Mouse (Mus musculus): Measurements from ENCODE around the gene AC124502.3. TPM values are rescaled to one million over a fixed set of nuclear protein-coding genes. Genes with fewer than 3 reads are reported as not detected.

AC124502.3 gene
- polyA plus RNA-seq, 1 experiment from 2014 or later, result 1.2 TPM

DNA sequence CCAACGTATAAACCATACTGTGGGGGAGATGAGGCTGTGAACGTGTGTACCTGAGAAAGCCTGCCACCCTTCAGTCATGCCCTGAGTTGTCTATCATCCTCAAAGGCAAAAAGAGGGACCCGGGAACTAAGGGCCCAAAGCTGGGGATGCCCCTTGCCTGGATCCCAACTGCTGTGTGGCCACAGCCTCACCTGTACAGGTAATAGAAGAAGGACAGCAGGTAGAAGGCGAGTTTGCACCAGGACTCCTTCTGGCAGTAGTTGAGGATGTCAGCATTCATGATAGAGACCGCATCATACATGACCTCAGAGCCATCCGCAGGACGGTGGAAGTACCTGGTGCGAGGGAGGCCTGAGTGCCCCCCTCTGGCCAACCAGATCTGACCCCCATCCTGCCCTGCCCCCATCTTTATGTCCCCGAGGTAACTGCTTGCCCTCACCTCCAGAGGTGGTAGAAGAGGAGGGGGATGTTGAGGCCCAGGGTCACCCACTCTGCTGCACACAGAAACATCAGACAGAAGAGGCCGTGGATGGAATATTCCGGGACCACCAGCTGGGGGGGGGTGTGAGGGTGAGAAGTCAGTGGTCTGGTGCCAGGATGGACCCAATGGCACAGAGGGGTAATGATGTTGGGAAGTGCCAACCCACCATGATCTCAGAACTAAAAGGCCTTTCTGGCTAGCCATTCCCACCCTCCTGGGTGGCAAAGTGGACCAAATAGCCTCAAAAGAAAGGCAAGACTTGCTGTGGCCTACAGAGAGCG, 55.0 kb downstream of the AC124502.3 start:
- Histone ChIP-seq H3K9ac (ENCODE audit: low read length) (no peak overlapping the region), H3K36me3 (ENCODE audit: control insufficient read depth, insufficient read depth, low read length) (peaks cover 36% of the 10 kb centered on the region), H3K9me3 (replicated peaks; ENCODE audit: control insufficient read depth, low read length) (no peaks in the 10 kb centered on the region), H3K4me2 (ENCODE audit: low read length) (peak overlapping the region; percentile 93), H3K27ac (ENCODE audit: low read depth, low read length) (no peak overlapping the region), H3K27me3 (replicated peaks; ENCODE audit: control insufficient read depth, insufficient read depth, low read length) (no peaks in the 10 kb centered on the region), H3K4me3 (ENCODE audit: low read depth, low read length) (0 out of 2 replicates have a peak overlapping the region, but pooled peaks have one; percentile 80), H3K4me1 (ENCODE audit: control insufficient read depth, insufficient read depth, low read length) (peaks cover 44% of the 10 kb centered on the region)
- ATAC-seq (no peak), DNase-seq (ENCODE audit: low spot score) (no peak)
- whole genome bisulfite sequencing, result 75% methylated on average over 12 of the region's 12 CpGs

DNA sequence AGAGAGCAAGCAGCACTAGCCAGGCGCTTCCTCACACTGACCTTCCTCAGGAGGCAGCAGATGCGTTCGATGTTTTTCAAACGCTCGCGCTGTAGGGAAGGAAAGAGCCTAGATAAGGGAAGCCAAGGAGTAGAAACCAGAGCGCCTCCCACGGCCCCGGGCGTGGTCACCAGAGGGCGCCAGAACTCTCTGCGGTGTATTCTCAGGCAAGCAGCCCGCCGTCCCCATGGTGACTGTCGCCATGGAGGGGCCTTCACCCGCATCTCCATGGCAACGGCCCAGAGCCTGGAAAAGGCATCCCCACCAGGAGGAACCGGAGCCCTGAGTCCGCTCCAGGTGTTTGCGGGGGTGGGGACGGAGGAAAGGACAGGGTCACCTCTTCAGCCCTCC, 55.5 kb downstream of the AC124502.3 start:
- peak; percentile 79 for ATAC-seq
- H3K36me3 ChIP-seq (ENCODE audit: control insufficient read depth, insufficient read depth, low read length), result peaks cover 36% of the 10 kb centered on the region
- H3K9me3 ChIP-seq (replicated peaks; ENCODE audit: control insufficient read depth, low read length), result no peaks in the 10 kb centered on the region
- H3K27me3 ChIP-seq (replicated peaks; ENCODE audit: control insufficient read depth, insufficient read depth, low read length), result no peaks in the 10 kb centered on the region
- peak overlapping the region; percentile 91 for H3K27ac ChIP-seq (ENCODE audit: low read depth, low read length)
- peaks cover 43% of the 10 kb centered on the region for H3K4me1 ChIP-seq (ENCODE audit: control insufficient read depth, insufficient read depth, low read length)
- WGBS, result 0% methylated on average over 21 of the region's 21 CpGs
- peak overlapping the region; percentile 93 for H3K4me2 ChIP-seq (ENCODE audit: low read length)
- DNase-seq (ENCODE audit: low spot score), result peak; percentile 98
- peak overlapping the region; percentile 96 for H3K9ac ChIP-seq (ENCODE audit: low read length)
- H3K4me3 ChIP-seq (ENCODE audit: low read depth, low read length), result peak overlapping the region; percentile 80

DNA sequence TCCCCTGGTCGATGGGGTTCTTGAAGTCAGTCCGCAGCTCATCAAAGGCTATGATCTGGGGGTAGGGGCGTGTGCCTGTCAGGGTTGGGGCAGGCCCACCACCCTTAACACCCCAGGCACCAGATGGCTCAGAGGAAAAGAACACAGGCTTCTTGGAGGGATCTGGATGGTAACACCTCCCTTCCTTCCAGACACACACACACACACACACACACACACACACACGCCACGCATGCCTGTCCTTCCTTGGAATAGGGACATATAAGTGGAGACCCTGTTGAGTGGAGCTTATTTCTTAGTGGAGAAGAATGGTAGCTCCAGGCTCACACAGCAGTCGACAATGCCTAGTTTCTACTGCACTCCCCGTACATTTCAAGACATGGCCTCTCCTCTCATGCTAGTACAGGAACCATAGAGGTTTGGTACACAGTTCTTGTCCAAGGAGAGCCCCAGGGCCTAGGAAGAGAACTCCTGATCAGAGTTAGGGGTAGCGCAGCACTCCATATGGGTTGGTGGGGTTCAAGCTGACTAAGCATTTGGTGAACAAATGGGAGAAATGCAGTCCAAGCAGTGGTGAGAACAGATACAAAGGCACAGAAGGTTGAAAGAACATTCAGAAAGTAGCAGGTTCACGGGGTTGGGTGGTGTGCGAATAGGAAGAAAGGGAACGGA, 56.2 kb downstream of the AC124502.3 start:
- H3K4me2 ChIP-seq (ENCODE audit: low read length), result peak overlapping the region; percentile 93
- no peaks in the 10 kb centered on the region for H3K27me3 ChIP-seq (replicated peaks; ENCODE audit: control insufficient read depth, insufficient read depth, low read length)
- no peaks in the 10 kb centered on the region for H3K9me3 ChIP-seq (replicated peaks; ENCODE audit: control insufficient read depth, low read length)
- H3K36me3 ChIP-seq (ENCODE audit: control insufficient read depth, insufficient read depth, low read length), result peaks cover 43% of the 10 kb centered on the region
- peak overlapping the region; percentile 91 for H3K27ac ChIP-seq (ENCODE audit: low read depth, low read length)
- 29% methylated on average over 11 of the region's 11 CpGs for WGBS
- peak overlapping the region; percentile 96 for H3K9ac ChIP-seq (ENCODE audit: low read length)
- peak overlapping the region; percentile 80 for H3K4me3 ChIP-seq (ENCODE audit: low read depth, low read length)
- peaks cover 42% of the 10 kb centered on the region for H3K4me1 ChIP-seq (ENCODE audit: control insufficient read depth, insufficient read depth, low read length)
- ATAC-seq (no peak; the same call in 1 of the 2 replicates), DNase-seq (ENCODE audit: low spot score) (no peak)

DNA sequence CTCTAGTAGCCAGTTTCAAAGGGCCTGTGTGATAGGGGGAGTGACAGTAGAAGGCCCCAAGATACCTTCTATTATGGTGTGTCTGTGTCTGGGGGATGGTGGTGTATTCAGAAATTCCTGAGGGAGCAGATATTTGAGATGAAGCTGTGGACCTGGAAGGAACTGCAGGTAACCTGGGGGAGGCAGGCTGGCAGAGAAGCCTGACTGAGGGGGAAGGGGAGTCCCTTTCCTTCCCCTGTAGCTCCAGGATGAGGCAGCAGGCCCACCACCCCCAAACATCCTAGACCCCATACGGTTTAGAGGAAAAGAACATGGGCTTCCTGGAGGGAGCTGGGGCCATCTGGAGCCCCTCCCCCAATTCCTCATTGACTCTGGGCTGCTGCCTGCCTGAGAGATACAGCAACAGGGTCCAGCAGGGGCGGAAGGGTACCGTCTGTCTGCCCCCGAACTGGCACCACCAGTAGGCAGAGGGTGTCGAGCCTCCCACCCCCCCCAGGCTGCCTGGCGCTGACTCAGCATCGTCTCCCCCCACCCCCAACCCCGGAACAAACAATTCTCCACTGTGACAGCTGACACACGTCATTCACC, 57.3 kb downstream of the AC124502.3 start:
- H3K36me3 ChIP-seq (ENCODE audit: control insufficient read depth, insufficient read depth, low read length), result peaks cover 46% of the 10 kb centered on the region
- peak overlapping the region; percentile 91 for H3K27ac ChIP-seq (ENCODE audit: low read depth, low read length)
- H3K9me3 ChIP-seq (replicated peaks; ENCODE audit: control insufficient read depth, low read length), result no peaks in the 10 kb centered on the region

DNA sequence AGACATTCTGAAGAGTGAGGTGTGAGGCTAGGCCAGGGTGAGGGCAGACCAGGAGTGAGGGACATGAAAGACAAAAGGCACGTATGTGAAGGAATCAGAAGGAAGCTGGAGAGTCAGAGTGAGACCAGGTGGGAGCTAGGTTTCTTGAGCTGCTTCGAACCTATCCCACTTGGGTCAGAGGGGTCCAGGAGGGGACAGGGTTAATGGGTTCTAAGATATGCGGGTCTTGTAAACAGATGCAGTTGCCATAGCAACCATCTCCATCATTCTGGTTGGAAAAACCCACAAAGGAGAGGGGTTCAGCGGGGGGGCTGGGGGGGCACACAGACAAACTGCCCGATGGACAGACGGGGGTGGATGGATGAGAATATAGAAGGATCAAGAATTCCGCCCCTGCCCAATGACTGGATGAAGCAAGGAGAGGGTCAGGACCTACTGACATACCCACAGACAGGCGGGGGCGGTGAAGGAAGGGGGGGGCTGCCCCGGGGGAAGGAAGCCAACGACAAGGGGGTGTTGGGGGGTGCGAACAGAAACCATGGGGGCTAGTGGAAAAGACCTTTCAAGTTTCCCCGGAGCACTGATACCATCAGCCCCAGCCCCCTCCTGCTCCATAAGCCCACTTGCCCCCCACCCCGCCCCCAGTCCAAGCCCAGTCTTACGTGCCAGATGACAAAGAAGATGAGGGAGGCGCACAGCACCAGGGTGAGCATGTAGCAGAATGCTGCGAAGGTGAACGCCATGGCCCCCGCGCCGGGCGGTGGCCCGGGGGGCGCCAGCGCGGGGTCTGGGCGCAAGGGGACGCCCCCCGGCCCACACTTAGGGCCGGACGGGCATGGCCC, 59.1 kb downstream of the AC124502.3 start:
- peak overlapping the region; percentile 96 for H3K9ac ChIP-seq (ENCODE audit: low read length)
- H3K27me3 ChIP-seq (replicated peaks; ENCODE audit: control insufficient read depth, insufficient read depth, low read length), result no peaks in the 10 kb centered on the region
- H3K4me3 ChIP-seq (ENCODE audit: low read depth, low read length), result peak overlapping the region; percentile 80
- 2% methylated on average over 21 of the region's 31 CpGs for WGBS
- peak overlapping the region; percentile 93 for H3K4me2 ChIP-seq (ENCODE audit: low read length)
- ATAC-seq (peak; percentile 13; the same call in 1 of the 2 replicates), DNase-seq (ENCODE audit: low spot score) (peak; percentile 72)
- peak overlapping the region; percentile 91 for H3K27ac ChIP-seq (ENCODE audit: low read depth, low read length)
- no peaks in the 10 kb centered on the region for H3K9me3 ChIP-seq (replicated peaks; ENCODE audit: control insufficient read depth, low read length)
- peaks cover 42% of the 10 kb centered on the region for H3K4me1 ChIP-seq (ENCODE audit: control insufficient read depth, insufficient read depth, low read length)
- peaks cover 46% of the 10 kb centered on the region for H3K36me3 ChIP-seq (ENCODE audit: control insufficient read depth, insufficient read depth, low read length)

More for the DNA sequence above, 57.3 kb downstream of the AC124502.3 start:
- 11% methylated on average over 9 of the region's 9 CpGs for WGBS
- Histone ChIP-seq H3K9ac (ENCODE audit: low read length) (peak overlapping the region; percentile 96), H3K4me3 (ENCODE audit: low read depth, low read length) (peak overlapping the region; percentile 80), H3K4me2 (ENCODE audit: low read length) (peak overlapping the region; percentile 93), H3K27me3 (replicated peaks; ENCODE audit: control insufficient read depth, insufficient read depth, low read length) (no peaks in the 10 kb centered on the region), H3K4me1 (ENCODE audit: control insufficient read depth, insufficient read depth, low read length) (peaks cover 42% of the 10 kb centered on the region)
- ATAC-seq, result no peak; the same call in 1 of the 2 replicates
- no peak for DNase-seq (ENCODE audit: low spot score)

DNA sequence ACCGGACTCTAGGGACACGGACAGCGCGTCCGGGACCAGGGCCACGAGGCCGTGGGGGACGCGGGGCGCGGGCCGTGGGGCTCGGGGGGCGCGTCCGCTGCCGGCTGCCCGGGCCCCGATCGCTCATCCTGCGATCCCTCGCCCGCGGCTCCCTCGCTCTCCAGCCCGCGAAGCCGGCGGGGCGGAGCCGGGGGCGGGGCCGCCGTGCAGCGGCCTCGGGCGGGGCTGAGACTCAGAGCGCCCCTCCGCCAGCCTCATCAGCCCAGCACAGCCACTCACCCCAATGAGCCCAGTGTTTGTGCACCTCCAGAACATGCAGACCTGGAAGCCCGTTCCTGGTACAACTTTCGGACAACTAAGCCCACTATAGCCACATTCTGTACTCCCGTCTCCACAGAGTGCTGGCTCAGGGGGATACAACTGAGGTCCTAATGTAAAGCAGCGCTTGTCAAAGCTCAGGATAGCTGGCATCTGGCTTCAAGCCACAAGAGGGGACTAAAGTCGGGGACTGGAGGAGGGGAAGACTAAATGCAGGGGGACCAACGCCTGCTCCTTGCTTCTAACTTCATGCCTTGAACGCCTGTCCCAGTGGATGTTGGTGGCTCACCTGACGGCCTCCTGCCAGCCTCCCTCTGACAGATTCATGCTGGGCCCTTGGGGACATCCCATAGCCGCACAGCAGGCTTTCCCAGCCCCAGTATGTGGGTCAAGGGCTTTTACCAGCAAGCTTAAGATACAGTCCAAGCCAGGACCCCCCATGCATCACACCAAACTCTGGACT, 59.9 kb downstream of the AC124502.3 start, which contains the start of gene Cnih2:
Cnih2 (minus strand) TSS at position 159 of the 781 bp plus-strand sequence.
- no peaks in the 10 kb centered on the region for H3K9me3 ChIP-seq (replicated peaks; ENCODE audit: control insufficient read depth, low read length)
- ATAC-seq, result peak; percentile 73
- DNase-seq (ENCODE audit: low spot score), result peak; percentile 86
- H3K27me3 ChIP-seq (replicated peaks; ENCODE audit: control insufficient read depth, insufficient read depth, low read length), result no peaks in the 10 kb centered on the region
- H3K9ac ChIP-seq (ENCODE audit: low read length), result peak within 1 kb of the TSS; percentile 96
- peaks cover 40% of the 10 kb centered on the region for H3K4me1 ChIP-seq (ENCODE audit: control insufficient read depth, insufficient read depth, low read length)
- H3K27ac ChIP-seq (ENCODE audit: low read depth, low read length), result peak within 1 kb of the TSS; percentile 91
- peaks cover 46% of the 10 kb centered on the region for H3K36me3 ChIP-seq (ENCODE audit: control insufficient read depth, insufficient read depth, low read length)
- peak within 1 kb of the TSS; percentile 80 for H3K4me3 ChIP-seq (ENCODE audit: low read depth, low read length)
- H3K4me2 ChIP-seq (ENCODE audit: low read length), result peak within 1 kb of the TSS; percentile 93
- WGBS, result 2% methylated on average over 37 of the region's 48 CpGs

Measured in forebrain, embryonic 14.5 days (tissue).